Mouse (Mus musculus): Measurements from ENCODE around the gene Nanos2.

DNA sequence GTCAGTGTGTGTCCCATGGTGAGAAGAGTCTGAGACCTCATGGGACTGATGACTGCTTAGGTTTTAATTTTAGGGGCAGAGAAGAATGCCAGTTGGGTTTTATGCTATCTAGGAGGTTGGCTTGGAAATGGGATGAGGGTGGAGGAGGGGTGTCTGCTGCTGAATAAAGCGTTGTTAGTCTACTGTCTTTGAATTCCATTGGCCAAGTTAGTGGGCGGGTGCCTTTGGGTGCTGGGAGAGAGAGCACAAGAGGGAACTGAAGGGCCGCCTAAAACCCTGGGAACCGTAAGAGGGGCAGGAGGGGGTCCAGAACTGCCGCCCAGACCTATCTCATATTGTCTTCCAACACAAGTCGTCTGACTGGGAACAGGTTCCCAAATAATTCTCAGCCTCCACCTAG is 1.6 kb downstream of the Nanos2 start:
- no peak for TF ChIP-seq CTCF (IDR thresholded peaks at IDR 0.05; ENCODE audit: low read depth, low read length)
- TF ChIP-seq GATA1 (IDR thresholded peaks at IDR 0.05; ENCODE audit: borderline replicate concordance, low read length), result no peak
- no peak for TF ChIP-seq TAL1 (conservative IDR thresholded peaks at IDR 0.05; ENCODE audit: low read depth, low read length)
